Mouse (Mus musculus): ENCODE results near the gene Robo1.

Robo1 gene

DNA sequence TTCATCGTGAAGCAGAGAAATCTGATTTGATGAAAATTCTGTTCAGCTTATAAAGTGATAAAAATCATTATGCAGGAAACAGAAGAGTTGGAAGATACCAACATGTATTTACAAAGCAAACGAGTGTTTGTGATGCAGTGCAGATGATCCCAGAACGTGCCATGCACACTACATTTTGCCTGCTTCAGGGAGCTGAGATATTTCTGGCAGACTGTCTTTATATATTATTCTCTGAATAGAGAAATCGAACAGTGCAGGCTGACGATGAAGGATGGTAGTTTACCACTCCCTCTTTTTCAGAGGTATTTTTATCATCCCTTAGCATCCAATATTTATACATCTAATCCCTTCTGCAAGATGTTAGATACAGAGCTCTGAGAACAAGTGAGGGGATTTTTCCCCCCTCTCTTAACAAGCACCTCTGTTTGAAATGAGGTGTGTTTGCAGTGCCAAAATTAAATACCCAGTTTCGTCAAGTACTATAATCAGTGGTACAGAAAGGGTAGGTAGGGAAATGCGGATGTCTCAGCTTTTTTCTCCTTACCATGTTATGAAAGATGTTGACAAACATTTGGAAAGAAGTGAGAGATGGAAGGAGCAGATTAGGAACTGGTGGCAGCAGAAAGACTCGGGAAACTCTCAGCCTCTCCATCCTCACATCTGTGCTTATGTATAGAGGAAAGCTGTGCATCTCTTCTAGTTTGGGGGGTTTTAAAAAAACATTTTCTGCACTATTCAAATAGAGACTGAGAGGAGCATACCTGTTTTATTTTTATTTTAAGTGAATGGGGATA is at the start of gene Robo1:
Gene Robo1 (plus strand): TSS at position 770 of the 794 bp plus-strand sequence.
- DNase-seq (ENCODE audit: low read depth, low spot score), result no peak

DNA sequence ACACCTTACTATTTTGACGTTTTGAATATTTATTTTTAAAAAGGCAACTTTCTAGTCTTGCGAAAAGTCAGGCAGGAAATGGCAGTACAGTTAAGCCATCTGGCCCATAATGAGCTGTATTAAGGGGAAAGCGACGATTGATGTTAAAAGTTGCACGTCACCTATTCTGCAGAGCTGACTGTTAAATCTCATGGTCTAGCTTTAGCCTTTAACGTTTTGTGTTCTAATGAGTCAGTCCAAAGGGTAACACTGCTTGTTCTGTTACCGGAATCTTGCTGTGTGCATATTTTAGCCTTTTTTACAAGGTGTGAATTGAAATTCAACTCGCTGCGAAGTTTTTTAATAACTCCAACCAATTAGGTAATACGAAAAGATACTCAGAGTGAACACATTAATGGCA is 40.3 kb upstream of the Robo1 start:
- DNase-seq (ENCODE audit: low read depth, low spot score), result no peak

DNA sequence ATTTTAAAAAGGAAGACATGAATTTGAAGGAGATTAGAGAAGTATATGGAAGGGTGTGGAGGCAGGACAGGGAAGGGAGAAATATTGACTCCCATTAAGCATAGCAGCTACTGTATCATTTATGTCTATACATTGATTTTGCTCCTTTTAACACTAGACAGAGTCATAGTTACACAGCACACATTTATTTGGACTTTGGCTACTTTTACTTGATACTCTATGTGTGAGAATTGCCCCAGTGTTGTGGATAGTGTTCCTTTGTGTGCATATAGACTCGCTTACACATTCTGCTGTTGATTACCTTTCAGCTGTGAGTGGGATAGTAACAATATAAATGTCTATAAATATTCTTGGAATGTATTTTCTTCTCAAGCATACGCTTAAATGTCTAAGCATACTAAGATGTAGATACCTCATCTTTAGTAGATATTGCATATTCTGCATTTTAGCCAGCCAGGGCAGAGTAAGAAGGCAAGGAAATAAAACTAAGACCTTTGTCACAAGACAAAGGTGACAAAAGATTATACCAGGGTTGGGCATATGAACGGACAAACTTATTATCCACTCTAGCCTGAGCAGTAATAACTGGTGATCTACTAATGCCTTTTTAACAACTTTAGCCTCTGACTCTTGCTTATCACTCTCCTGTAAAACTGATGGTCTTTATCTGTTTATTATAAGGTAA is 31.6 kb upstream of the Robo1 start:
- DNase-seq (ENCODE audit: low read depth, low spot score), result no peak

DNA sequence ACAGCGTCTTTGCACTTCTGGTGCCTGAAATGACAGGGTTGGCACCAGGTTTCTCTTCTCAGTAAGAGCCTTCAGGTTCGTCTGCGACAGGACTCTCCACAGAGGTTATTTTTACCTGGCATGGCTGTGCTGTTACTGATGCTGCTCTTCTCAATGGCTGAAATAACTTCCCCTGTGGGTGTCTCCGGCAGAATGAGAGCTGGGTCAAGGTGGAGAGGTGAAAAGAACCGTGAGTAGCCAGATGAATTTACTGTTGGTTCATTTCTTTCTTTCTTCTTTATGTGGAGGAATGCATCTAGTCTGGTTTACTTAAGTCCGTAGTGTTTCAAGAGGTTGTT is 194 bp downstream of the Robo1 start:
- DNase-seq (ENCODE audit: low read depth, low spot score), result no peak

DNA sequence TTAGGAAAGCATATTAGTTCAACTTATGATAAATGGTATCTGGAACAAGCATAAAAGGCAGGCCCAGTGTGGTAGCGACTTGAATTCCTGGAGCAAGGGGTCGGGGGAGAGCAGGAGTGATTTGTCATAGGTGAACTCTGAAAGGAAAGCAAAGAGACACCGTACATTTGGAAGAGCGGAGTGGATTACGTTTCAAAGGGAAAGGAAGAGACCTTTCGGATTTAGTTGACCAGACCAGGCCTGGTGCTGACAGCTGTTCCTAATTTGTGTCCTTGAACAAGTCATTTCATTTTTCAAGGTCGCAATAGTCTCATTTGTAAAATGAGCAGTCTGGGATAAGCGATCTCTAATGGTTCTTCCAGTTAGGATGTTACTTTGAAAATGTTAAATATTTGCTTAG is 19.2 kb downstream of the Robo1 start:
- DNase-seq (ENCODE audit: low read depth, low spot score), result no peak

DNA sequence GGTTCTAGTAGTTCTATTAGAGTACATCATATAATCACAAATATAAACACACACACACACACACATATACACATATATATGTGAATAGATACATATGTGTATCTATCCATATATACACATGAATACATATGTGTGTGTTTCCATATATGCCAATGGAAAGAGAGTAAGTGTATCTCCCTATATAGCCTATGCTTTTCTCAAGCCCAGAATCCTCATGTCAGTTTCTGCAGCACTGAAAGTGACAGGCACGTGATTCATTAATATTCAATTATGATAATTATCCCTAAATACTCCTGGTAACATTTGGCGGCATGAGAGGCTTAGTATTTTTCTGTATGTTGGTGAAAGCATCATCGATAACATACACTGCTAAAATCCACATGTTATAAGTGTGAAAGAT is 20.5 kb downstream of the Robo1 start:
- DNase-seq (ENCODE audit: low read depth, low spot score), result no peak

DNA sequence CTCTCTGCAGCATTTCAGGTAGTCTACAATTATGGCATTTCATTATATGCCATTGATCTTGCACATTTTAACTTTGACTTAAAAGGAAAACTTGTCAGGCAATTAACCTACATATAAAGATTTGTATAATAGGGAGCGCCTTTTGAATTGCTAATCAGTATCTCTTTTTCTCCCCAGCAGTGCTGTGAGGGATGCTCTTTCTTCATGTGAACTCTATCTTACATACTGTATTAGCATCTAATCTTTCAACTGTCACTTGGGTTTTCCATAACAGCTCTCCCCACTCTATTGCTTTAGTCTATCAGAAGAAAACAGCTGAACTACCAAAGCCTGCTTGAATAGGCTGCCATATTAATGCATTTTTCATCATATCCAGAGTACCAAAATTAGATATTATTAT is 29.7 kb downstream of the Robo1 start:
- DNase-seq (ENCODE audit: low read depth, low spot score), result no peak

DNA sequence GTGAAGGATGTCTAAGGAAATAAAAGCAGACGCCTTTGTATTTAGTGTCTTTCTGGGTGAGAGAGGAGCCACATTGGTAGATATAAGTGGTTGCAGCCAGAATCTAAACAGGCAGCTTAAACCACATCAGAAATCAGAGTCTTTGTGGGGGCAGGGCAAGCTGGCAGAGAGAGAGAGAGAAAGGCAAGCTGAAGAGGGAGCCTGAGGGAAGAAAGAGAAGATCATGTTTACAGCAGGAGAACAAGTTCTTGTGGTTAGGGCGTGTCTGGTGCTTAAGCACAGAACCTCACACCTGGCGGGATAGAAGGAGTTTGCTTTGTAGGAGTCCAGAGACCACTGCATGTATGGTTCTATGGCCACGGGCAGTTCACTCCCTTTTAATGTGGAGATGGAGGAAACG is 42.3 kb downstream of the Robo1 start:
- DNase-seq (ENCODE audit: low read depth, low spot score), result no peak

DNA sequence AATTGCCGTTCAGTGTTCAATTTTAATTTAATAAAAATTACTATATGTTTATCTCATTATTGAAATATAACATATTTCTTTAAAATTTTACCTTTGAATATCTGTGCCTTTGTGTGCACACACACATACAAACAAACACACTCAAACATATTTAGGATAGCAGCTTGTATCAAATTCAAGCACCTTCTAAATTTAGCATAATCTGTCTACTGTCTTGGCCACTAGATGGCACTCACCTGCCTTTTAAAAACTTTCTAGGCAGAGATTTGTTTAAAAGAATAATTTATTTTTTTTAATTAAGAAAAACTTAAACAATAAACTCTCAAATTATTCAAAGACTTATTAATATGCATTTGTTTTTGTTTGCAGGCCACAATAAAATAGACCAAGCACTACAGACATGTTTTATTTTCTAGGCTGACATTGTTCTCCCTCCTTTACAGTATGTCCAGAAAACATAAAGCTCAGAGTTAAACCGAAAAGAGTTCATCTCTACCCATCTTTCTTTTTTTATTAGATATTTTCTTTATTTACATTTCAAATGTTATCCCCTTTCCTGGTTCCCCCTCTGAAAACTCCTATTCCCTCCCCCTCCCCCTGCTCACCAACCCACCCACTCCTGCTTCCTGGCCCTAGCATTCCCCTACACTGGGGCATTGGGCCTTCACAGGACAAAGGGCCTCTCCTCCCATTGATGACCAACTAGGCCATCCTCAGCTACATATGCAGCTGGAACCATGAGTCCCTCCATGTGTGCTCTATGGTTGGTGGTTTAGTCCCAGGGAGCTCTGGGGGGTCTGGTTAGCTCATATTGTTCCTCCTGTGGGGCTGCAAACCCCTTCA is 48.6 kb downstream of the Robo1 start:
- DNase-seq (ENCODE audit: low read depth, low spot score), result peak; percentile 6

DNA sequence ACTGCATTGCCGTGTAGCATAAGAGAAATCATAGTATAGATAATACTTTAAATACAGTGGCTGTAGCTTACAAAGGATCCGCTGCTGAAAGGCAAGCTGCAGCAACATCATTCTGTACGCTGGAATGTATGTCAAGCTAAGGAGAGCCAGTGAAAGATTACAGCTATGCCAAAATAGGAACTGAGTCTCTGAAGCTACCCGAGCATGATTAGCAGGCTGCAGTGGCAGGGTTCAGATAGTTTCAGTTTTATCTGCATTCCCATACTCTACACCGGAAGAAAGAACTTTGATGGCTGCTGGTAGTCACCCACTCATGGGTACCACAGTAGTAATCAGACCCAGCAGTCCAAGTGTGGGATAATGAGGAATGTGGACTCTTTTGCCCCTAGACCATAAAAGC is 68.8 kb downstream of the Robo1 start:
- no peak for DNase-seq (ENCODE audit: low read depth, low spot score)

DNA sequence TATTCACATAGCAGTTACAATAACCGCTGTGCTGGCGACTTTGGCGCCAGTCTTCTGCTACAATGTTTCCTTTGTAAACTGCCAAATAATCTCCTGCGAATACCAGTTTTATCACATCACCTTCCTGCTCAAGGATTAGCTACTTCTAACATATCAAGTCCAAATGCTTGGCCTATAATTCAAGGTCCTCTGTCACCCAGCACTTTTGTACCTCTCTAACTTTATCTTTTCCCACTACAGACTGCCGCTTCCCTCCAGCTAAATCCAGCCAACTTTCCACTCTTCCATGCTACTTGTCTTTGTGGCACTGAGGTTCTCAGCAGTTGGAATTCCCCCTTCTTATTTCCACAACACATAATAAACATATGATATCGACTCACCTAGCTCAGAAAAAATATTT is 73.7 kb downstream of the Robo1 start:
- DNase-seq (ENCODE audit: low read depth, low spot score), result no peak

DNA sequence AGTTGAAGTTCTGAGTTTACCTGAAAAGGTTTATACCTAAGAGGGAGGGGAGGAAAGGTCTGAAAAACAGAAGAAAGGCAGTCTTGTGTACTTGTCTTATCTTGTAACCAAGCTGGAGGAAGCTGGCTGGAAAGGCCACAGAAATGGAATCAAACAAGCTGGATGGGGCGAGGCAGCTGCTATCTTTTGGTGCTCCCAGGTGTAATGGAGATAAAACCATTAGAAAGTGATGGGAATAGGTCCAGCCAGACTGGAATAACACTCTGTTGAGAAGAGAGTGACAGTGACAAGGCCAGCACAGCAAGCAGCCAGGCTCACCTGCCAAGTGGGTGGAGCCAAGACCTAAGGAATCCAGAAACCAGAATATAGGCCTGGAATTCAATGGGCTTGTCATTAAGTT is 75.5 kb downstream of the Robo1 start:
- no peak for DNase-seq (ENCODE audit: low read depth, low spot score)

DNA sequence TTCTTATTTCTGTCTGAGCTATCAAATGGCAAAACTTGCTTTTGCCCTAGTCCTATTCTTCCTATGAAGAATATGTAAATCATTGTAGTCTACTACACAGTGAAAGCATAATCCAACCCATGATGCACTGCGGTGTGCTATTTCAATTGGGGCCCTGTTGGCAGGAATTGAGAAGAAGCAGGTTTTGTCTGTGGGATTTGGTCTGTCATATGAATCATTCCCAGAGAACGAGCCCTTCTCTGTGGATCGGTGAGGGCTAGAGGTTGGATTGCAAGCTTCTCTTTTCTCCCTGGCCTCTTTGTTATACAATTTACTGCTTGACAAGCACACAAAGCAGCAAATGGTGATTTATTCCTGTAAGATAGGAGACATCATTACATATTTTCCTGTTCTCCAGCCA is 85.4 kb downstream of the Robo1 start:
- DNase-seq (ENCODE audit: low read depth, low spot score), result no peak

DNA sequence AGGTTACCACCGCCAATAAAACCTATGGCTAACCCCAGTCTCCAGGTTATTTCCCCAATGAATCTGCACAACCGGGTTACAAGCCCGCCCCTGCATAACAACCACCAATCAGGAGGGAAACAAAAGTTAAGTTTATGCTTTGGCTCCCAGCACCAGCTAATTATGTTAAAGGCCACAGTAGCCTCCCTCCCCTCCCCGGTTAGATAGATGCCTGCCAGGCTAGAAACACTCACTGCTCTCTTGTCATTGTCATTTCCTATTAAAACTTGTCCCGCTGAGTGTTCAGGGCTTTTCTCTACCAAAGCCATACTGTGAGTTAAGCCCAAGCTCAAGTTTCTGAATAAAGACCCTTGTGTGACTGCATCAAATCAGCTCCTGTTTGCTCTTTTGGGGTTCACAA is 90.7 kb downstream of the Robo1 start:
- no peak for DNase-seq (ENCODE audit: low read depth, low spot score)

DNA sequence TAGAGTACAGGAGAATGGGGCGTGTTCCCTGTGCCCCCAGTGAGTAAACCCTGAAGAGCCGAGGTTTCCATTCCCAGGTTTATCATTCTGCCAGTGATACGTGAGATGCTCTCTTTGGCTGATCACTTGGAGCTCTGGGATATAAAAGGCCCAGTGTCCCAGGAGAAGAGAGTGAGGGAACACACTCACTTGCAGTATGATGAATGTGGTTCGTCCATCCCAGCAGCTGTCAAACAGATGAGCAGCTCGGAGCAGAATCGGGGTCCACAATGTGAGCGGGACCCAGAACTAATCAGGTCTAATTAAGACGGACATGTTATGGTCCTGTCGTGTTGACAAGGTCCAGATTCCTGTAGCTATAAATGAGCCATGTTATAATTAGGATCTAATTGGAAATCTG is 94.3 kb downstream of the Robo1 start:
- DNase-seq (ENCODE audit: low read depth, low spot score), result no peak

DNA sequence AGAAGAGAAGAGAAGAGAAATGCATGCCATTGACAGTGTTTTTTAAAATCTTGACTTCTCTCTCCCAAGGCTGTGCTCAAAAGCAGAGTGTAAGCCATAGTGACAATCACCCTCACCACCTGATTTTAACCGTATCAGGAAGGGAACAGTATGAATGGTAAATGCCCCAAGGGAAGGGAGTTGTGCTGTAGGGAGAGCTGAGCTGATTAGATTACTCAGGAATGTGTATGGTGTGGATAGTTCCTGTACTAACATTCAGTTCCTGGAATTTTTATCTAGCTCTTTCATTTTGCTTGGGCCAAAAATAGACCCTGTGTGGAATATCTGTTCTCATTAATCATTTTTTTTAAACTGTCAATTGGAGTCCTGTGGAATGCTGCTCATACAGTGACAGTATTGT is 101.7 kb downstream of the Robo1 start:
- DNase-seq (ENCODE audit: low read depth, low spot score), result no peak

DNA sequence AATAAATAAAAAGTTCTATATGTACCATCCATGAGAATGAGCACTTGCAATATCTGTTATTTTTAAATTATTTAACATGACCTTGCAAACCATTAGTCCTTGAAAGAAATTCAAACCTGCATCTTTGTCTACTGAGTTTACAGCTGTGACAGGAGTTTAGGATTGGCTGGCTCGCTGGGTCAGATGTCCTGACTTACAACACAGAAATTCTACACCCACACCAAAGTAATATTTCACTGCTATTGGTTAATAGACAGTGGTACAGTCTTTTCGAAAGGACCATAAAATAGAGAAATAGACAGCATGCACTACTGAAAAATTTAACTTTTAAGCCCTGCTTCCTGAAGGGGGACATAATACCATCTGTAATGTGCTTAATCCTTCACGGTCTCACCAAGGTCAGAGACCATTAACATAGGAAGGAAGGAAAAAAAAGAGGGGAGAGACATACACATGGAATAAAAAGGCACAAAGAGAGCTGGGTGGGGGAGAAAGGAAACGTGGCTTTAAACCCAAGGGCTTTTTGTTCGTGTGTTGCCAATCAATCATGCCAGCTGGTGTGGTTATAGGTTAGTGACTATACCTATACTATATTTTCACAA is 103.7 kb downstream of the Robo1 start:
- no peak for DNase-seq (ENCODE audit: low read depth, low spot score)

DNA sequence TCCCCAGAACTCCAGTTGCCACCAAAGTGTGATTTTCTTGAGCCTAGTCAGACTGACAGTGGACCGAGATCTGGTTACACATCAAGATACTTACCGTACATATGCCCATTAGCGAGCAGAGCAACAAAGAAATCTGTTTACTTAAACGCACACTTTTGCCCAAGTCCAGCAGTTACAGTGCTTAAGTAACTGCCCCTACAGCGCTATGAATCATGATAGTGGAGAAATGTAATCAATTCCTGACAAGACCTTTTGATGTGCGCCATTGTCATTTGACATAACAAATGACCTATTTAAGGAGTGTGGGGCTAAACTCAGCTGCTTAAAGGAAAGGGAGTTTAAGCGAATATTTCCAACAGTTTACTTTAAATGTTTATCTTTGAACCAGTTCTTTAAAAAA is 104.8 kb downstream of the Robo1 start:
- no peak for DNase-seq (ENCODE audit: low read depth, low spot score)

DNA sequence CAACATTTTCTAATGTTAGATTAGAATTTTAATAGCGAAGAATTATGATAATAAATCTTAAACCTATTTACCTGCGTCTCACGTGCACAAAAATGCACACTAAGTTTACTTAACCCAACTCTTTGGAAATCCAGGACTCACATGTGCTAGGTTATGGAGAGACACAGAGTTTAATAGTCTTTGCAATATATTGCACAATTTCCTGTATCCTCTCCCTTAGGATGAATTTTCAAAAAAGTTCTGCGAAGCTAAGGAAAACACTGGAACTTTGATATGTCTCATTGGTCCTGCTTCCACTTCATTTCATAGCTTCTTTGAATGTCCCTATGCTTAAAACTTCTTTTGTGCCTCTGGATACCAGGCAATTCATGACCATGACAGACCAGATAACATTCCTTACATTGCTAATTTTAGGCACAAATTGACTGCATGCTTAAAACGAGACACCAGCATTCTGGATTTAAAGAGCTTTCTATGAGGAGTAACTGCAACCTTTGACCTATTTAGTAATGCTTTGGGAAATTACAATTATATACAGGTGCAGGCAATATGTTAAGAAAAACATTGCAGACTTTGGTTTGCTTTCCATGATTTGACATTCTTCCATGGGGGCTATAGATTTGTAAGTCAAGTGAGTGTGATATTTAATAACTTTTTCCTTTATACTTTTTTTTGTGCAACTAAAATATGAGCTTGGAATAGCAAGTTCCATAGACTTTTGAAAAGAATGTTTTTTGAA is 111.4 kb downstream of the Robo1 start:
- no peak for DNase-seq (ENCODE audit: low read depth, low spot score)

DNA sequence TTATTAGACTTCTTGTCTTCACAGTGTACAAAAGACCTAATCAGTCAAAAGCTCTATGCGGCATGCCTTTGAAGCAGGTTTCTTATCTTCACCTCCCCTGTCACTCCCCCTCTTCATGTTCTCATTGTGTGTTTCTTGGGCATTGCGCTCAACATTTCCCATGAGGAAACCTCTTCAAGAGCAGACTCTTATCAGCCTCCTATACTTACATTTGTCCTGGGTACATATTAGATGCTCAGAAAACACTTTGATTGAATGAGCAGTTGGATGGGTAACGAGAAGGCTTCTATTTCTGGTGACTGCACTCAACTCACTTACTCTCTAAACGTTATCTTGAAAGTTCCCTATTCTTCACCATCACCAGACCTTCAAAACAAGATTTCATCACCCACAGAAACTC is 114.3 kb downstream of the Robo1 start:
- DNase-seq (ENCODE audit: low read depth, low spot score), result no peak

DNA sequence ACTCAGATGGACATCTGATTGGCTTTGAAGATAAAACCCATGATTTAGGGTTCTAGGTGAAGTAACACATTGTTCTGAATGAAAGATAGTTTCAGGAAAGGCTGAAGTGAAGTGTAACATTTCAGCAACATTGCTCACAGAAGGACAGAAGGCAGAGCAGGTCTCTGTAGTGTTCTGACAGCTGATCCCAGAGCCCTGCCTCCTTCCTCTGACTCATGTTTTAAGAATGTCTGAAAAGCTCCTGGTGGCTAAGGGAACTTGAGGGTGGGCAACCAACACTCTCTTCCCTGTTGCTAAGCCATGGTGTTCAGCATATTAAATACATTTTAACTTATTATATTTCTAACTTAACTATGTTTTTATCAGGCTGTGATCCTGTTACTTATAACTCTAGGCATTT is 126.3 kb downstream of the Robo1 start:
- no peak for DNase-seq (ENCODE audit: low read depth, low spot score)
